Mouse (Mus musculus) heart, postnatal 4 days (tissue): ENCODE measurements around the gene Copg2. TPM values are rescaled to one million over a fixed set of nuclear protein-coding genes. Genes with fewer than 3 reads are reported as not detected.

Source experiments
- microRNA-seq, 2 experiments: library from miRNA; unstranded; fragments of <30 nt; microRNA quantifications; one replicate each; pipeline ENCODE4 v1.2.0; 2021 to 2022
- total RNA-seq, 2 experiments: library from RNA; stranded (reverse); gene quantifications; 2 replicates each; pipeline ENCODE4 v1.2.3; 2021

The Copg2 gene
- total RNA-seq, 2 experiments from 2014 or later, result 50.2 to 50.7 TPM

Small RNA genes within 50 kb of the gene (microRNA-seq; reads per million reads assigned to microRNA genes)
- 36,581 to 40,882 reads per million in 2 experiments for gene Mir335

Other genes with a start within 250 kb of the Copg2 start
- 1 to 10 TPM; 4.2 to 8.0 TPM for gene Cep41, start 203.0 kb downstream of the Copg2 start, total RNA-seq
- 100 to 1,000 TPM; 504 to 641 TPM for gene Mest, start 173.2 kb downstream of the Copg2 start, total RNA-seq
- gene Tsga13, start 18.8 kb upstream of the Copg2 start, total RNA-seq, result not detected
- gene Klf14, start 62.3 kb upstream of the Copg2 start, total RNA-seq, result 1 to 10 TPM; 2.1 to 2.2 TPM